Mouse (Mus musculus) ovary, postnatal 10 days (tissue): ENCODE measurements around the gene Zscan22.
"Not testable (repeated sequence)": the region's sequence is repeated elsewhere in the genome, so short reads cannot be mapped to it uniquely, and the experiment has no call there.

Experiments
- DNase-seq: peaks from one replicate; pipeline ENCODE4 v3.0.0; 2022; ENCODE audit warnings: low spot score

Gene Zscan22

GRCm38 (mm10) chr7:12927693-12928589, 30.3 kb downstream of the Zscan22 start:
- no peak for DNase-seq

GRCm38 (mm10) chr7:12933615-12934140, 36.1 kb downstream of the Zscan22 start:
- no peak for DNase-seq

GRCm38 (mm10) chr7:12934808-12935207, 37.2 kb downstream of the Zscan22 start:
- DNase-seq, result no peak

DNA sequence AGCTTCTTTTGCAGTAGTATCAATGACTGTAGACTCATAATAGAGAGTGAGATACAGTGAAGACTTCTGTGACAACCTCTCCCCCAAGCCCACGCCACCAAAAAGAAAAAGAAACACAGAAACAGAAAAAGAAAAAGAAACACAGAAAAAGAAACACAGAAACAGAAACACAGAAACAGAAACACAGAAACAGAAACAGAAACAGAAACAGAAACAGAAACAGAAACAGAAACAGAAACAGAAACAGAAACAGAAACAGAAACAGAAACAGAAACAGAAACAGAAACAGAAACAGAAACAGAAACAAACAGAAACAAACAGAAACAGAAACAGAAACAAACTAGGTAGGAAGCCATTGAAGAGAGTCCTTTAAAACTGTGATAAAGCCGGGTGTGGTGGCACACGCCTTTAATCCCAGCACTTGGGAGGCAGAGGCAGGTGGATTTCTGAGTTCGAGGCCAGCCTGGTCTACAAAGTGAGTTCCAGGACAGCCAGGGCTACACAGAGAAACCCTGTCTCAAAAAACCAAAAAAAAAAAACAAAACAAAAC, 39.7 kb downstream of the Zscan22 start:
- DNase-seq, result not testable (repeated sequence)

DNA sequence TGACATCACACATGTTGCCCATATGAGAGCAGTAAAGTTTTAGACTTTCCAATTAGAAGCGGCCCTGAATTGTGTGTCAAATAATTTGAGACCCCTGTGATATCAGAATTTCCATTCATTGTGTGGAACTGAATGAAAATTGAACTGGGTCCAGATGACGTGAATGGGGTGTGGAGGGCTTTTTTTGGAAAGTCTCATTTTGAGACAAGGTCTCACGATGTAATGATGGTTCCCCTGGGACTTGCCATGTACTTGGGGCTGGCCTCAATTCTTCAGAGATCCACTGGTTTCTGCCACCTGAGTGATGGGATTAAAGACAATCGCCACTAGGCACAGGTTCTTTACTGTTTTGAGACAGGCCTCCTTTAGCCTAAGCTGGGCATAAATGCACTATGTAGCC, 43.0 kb downstream of the Zscan22 start:
- no peak for DNase-seq

DNA sequence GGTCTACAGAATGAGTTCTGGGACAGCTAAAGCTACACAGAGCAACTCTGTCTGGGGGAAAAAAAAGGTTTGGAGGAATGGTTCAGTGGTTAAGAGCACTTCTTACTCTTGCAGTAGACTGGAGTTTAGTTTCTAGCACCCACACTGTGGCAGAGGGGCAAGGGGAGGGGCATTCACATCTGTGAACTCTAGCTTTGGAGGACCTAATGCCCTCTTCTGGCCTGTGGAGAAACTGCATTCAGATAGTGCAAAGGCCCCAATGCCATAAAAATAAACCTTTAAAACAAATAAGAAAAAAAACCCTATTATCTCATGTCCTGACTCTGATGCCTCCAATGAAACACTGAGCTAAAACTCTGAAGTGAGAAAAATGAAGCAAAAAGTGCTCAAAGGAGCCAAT, 45.9 kb downstream of the Zscan22 start:
- DNase-seq, result no peak

GRCm38 (mm10) chr7:12949032-12949871, 51.6 kb downstream of the Zscan22 start:
- DNase-seq, result peak; percentile 78

DNA sequence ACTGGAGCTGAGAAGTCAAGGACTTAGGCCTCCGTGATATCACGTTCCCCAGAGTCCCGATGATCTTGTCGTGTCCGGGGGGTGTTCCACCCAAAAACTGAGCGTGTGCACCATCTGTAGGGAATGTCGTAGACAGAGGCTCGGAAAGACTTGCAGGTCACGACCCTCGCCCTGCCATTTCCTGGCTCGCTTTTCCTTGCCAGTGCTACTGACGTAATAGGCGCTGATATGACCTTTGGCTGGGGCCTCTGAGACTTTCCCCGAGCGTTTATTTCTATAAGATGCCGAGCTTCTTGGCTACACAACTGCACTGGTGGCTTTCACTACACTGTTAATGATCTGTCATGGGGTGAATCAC, 52.2 kb downstream of the Zscan22 start:
- DNase-seq, result no peak

DNA sequence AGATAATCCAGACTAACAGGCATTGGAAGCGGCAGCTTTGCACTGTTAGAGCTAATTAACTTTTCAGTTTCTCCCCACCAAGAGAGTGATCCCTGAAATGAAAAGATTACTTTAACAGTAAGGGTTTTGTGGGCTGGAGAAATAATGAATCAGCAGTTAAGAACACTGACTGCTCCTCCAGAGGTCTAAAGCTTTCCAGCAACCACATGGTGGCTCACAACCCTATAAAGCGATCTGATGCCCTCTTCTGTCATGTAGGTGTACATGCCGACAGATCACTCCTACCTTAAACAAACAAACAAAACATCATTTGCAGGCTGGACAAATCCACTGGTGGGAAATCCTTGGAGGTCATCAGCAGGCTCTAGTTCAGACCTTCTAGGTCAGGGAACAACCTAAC, 57.3 kb downstream of the Zscan22 start:
- DNase-seq, result no peak

- no peak for DNase-seq
These were observed 59.9 kb downstream of the Zscan22 start for GRCm38 (mm10) chr7:12957511-12957910.
